Mouse (Mus musculus) duodenum, adult 2 months (tissue): ENCODE measurements around the gene Prss37. TPM values are rescaled to one million over a fixed set of nuclear protein-coding genes. Genes with fewer than 3 reads are reported as not detected.

Experiments used
- polyA plus RNA-seq: library from polyadenylated mRNA; depleted of rRNA; stranded (reverse); fragments of >200 nt; gene quantifications from 2 replicates; pipeline ENCODE4 v1.2.3, GENCODE M21; 2012; ENCODE audit warnings: low replicate concordance; rRNA removed

Gene Prss37
- polyA plus RNA-seq, result not detected in 2 replicates

GRCm38 (mm10) chr6:40519408-40519807 lies at the start of gene Prss37:
TSS of gene Prss37 (minus strand) at chr6:40519508.

DNA sequence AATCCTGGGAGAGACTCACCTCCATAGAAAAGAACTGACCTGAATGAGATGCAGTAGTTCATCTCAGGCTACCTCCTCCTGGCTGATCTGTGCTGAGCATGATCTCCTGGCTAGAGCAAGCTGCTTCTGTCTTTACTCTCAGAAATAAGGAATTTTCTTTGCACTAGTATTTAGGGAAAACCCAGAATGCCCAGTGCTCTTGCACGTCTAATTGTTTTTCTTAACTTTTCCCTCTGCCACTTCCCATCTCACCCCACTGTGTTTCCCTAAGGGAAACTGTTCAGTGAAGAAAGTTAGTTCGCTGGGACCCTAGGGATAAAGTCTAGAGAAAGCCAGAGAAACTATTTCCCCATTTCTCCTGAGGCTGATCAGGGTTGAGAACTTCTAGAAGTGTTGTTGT lies 35.6 kb upstream of the Prss37 start, which contains the start of gene Olfr461:
Gene Olfr461 (minus strand): TSS at position 101 of the 400 bp plus-strand sequence.

DNA sequence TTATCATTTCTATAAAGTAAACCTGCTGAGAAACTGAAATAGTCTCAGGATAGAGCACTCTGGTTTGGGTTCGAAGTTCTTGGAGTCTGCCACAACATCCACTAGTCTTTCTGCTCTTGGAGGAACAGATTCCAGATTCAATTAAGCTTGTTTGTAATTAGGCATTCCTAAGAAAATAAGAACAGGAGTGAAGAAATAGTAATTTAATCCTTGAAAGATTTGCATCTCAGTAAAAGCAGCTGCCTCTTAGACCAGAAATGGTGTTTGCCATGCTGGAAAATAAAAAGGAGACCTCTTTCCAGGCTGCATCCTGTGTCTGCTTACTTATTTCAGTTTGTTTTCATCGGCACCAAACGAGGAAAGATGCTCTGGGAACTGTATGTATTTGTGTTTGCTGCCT lies 26.1 kb downstream of the Prss37 start, which contains the start of gene Tas2r108:
Gene Tas2r108 (plus strand): TSS at position 301 of the 400 bp plus-strand sequence.

DNA sequence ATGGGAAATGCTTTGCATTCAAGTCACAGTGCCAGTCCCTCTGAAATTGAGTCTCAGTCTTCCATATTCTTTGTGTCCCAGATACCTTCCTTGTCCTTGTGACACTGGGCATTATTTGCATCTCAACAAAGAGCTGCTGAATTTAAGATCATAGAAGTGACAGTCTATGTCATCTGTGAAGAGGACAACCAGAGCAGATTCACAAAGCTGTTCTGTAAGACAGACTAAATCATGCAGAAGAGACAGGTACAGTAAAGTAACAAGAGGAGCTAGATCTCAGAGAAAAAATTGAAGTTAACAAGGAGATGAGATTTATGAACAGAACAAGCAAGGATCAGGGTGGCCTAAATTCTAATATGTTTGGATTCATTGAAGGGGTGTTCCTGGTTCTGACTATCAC lies 28.4 kb downstream of the Prss37 start, which contains the start of gene Tas2r137:
Gene Tas2r137 (plus strand): TSS at position 301 of the 400 bp plus-strand sequence.

DNA sequence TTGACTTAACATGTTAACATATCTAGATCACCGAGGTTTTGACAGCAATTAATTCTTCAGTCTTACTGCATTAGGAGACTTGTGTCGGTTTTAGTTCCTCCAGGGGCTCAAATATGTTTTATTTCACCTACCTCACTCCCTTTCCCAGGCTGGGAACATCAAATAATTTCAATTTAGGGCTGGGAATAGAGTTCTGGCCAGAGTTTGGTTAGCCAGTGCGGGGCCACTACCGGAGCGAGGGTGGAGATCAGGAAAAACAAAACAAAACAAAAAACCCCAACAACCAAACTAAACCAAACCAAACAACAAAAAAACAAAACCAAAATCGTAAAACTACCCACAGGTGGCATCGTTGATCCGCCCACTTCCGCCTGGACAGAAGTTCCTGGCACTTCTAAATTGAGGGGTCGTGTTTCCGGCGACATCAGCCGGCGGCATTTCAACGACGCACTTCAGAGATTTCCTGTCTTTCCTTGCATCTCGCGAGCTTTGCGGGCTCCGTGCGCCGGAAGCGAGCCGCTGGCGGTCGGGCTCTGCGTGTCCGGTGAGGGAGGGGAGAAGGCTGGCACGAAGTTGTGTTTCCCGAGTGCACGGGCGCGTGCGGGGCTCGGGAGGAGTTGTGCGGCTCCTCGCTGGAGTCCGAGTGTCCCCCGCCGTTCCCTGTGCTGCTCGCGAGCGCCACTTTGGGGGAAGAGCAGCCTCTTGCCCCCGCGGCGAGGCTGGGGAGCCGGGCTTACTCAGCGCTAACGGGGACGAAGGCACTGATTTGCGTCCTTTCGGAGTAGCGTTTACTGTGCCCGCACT lies 48.2 kb downstream of the Prss37 start, which contains the start of gene Ssbp1:
Gene Ssbp1 (plus strand): TSS at position 437 of the 804 bp plus-strand sequence.

Other genes starting within 250 kb of the Prss37 start
- gene Agk, start 194.3 kb downstream of the Prss37 start, polyA plus RNA-seq, result 2.9 and 3.8 TPM in 2 replicates
- gene E330009J07Rik, start 83.4 kb downstream of the Prss37 start, polyA plus RNA-seq, result 3.1 and 3.7 TPM in 2 replicates
- gene Wee2, start 80.4 kb downstream of the Prss37 start, polyA plus RNA-seq, result not detected in 2 replicates
- gene Ssbp1, start 48.2 kb downstream of the Prss37 start, polyA plus RNA-seq, result 3.0 and 3.9 TPM in 2 replicates
- not detected in 2 replicates for gene Tas2r137, start 28.3 kb downstream of the Prss37 start, polyA plus RNA-seq
- not detected in 2 replicates for gene Tas2r108, start 26.0 kb downstream of the Prss37 start, polyA plus RNA-seq
- gene Olfr461, start 35.5 kb upstream of the Prss37 start, polyA plus RNA-seq, result not detected in 2 replicates
- not detected in 2 replicates for gene Olfr460, start 50.0 kb upstream of the Prss37 start, polyA plus RNA-seq
- not detected in 2 replicates for gene Clec5a, start 66.3 kb upstream of the Prss37 start, polyA plus RNA-seq
- not detected in 2 replicates for gene Tas2r138, start 93.8 kb upstream of the Prss37 start, polyA plus RNA-seq
- gene Mgam, start 109.3 kb upstream of the Prss37 start, polyA plus RNA-seq, result 178 and 242 TPM in 2 replicates